Mouse (Mus musculus): ENCODE results near the gene Ptk7. TPM values are rescaled to one million over a fixed set of nuclear protein-coding genes. Genes with fewer than 3 reads are reported as not detected.

Gene Ptk7
- 32.5 and 35.3 TPM in 2 replicates for polyA plus RNA-seq (2015; fragmentation: Nextera tagmentation; extraction: Ambion mirVana)

GRCm38 (mm10) chr17:46628791-46629684 is at the start of gene Ptk7:
Gene Ptk7, minus strand, starts transcription at chr17:46629504.
- ATAC-seq, result peak; percentile 82
- peaks cover 39% of the 10 kb centered on the region for H3K4me1 ChIP-seq
- under 1% methylated on average over 64 of the region's 90 CpGs for WGBS

GRCm38 (mm10) chr17:46678911-46679310 is 49.6 kb upstream of the Ptk7 start:
- Histone ChIP-seq H3K36me3 (ENCODE audit: poor library complexity, severe bottlenecking) (peaks cover 55% of the 10 kb centered on the region), H3K4me2 (peak overlapping the region; percentile 77), H3K9ac (peak overlapping the region; percentile 72), H3K4me1 (peaks cover 42% of the 10 kb centered on the region), H3K4me3 (peak overlapping the region; percentile 82), H3K27me3 (no peaks in the 10 kb centered on the region), H3K27ac (no peak overlapping the region), H3K9me3 (replicated peaks) (no peaks in the 10 kb centered on the region)
- no peak for ATAC-seq
- WGBS, result 68% methylated on average over 9 of the region's 9 CpGs

More at GRCm38 (mm10) chr17:46628791-46629684, at the start of gene Ptk7:
- H3K9ac ChIP-seq, result peak within 1 kb of the TSS; percentile 98
- H3K4me2 ChIP-seq, result peak within 1 kb of the TSS; percentile 77
- H3K27me3 ChIP-seq, result no peaks in the 10 kb centered on the region
- no peaks in the 10 kb centered on the region for H3K9me3 ChIP-seq (replicated peaks)
- peaks cover 32% of the 10 kb centered on the region for H3K36me3 ChIP-seq (ENCODE audit: poor library complexity, severe bottlenecking)
- peak within 1 kb of the TSS; percentile 87 for H3K27ac ChIP-seq
- peak within 1 kb of the TSS; percentile 96 for H3K4me3 ChIP-seq

- WGBS, result 92% methylated on average over 8 of the region's 9 CpGs
These were observed 49.1 kb upstream of the Ptk7 start, which contains the start of gene Mea1 for GRCm38 (mm10) chr17:46678416-46678815. Gene Mea1, plus strand, starts transcription at chr17:46678793.

DNA sequence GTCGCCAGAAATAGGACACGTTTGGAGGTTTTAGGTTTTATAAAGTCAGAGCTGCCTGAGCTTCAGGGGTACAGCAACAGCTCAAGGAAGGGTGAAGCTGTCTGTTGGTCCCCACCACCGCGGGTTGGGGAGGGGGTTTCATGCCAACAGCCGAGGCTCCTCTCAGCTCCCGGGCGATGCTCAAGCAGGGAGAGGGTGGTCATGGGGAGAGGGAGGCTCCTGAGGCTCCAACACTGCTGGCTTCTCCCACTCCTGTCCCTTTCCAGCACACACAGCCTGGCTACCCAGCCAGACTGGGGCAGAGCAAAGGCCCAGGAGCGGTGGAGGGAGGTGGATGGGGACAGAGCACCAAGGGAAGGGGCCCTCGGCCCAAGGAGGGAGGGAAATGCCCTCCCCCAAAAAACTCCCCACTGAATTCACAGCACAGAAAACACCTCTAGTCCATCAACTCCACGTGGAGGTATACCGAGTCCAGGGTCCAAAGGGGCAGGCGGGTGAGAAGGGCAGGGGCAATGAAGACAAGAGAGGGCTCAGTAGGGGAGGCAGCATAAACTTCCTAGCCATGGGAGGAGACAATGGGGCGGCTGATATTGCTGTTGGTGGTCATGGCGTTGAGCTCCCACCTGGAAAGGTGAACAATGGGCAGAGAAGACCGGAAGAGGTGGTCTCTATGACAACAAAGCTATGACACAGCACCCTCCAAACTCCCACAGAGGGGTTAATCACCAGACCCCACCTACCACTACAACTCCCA is 45.4 kb upstream of the Ptk7 start:
- peaks cover 37% of the 10 kb centered on the region for H3K4me1 ChIP-seq
- peak overlapping the region; percentile 65 for H3K27ac ChIP-seq
- H3K4me2 ChIP-seq, result peak overlapping the region; percentile 73
- H3K4me3 ChIP-seq, result peak overlapping the region; percentile 81
- peak overlapping the region; percentile 77 for H3K9ac ChIP-seq
- H3K27me3 ChIP-seq, result no peaks in the 10 kb centered on the region
- no peaks in the 10 kb centered on the region for H3K9me3 ChIP-seq (replicated peaks)
- ATAC-seq, result peak; percentile 39
- peaks cover 57% of the 10 kb centered on the region for H3K36me3 ChIP-seq (ENCODE audit: poor library complexity, severe bottlenecking)
- 16% methylated on average over 15 of the region's 15 CpGs for WGBS

More at GRCm38 (mm10) chr17:46678416-46678815, 49.1 kb upstream of the Ptk7 start, which contains the start of gene Mea1:
- Histone ChIP-seq H3K4me1 (peaks cover 46% of the 10 kb centered on the region), H3K9me3 (replicated peaks) (no peaks in the 10 kb centered on the region), H3K9ac (peak within 1 kb of the TSS; percentile 72), H3K4me2 (peak within 1 kb of the TSS; percentile 77), H3K4me3 (peak within 1 kb of the TSS; percentile 82), H3K27me3 (no peaks in the 10 kb centered on the region), H3K27ac (no peak within 1 kb of the TSS; the same call in 1 of the 2 replicates), H3K36me3 (ENCODE audit: poor library complexity, severe bottlenecking) (peaks cover 50% of the 10 kb centered on the region)
- no peak for ATAC-seq

- Histone ChIP-seq H3K27me3 (no peaks in the 10 kb centered on the region), H3K36me3 (ENCODE audit: poor library complexity, severe bottlenecking) (peaks cover 64% of the 10 kb centered on the region), H3K27ac (peak within 1 kb of the TSS; percentile 65), H3K4me3 (peak within 1 kb of the TSS; percentile 81), H3K4me2 (peak within 1 kb of the TSS; percentile 73), H3K9ac (peak within 1 kb of the TSS; percentile 77), H3K4me1 (peaks cover 30% of the 10 kb centered on the region), H3K9me3 (replicated peaks) (no peaks in the 10 kb centered on the region)
- peak; percentile 94 for ATAC-seq
- under 1% methylated on average over 43 of the region's 43 CpGs for WGBS
These were observed 44.7 kb upstream of the Ptk7 start, which contains the start of gene Rrp36 for GRCm38 (mm10) chr17:46673850-46674529. Gene Rrp36, minus strand, starts transcription at chr17:46674352.

DNA sequence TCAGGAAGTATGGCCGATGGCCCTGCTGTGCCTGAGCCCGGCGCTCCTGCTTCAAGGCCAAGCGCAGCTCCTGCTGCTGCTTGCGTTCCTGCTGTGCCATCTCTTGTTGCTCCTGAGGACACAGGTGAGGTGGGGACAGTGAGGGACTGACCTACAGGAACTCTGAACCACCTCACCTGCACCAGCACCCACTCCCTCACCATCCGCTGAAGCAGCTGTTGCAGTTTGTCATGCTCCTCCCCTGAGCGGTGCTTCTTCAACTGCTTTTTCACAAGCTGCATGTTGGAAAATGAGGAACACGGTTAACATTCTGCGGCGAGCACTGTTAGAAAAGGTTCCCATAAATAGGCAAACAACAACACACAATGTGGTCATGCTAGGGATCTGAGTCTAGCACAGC is 40.6 kb upstream of the Ptk7 start:
- Histone ChIP-seq H3K4me1 (peaks cover 15% of the 10 kb centered on the region), H3K4me3 (no peak overlapping the region), H3K36me3 (ENCODE audit: poor library complexity, severe bottlenecking) (peaks cover 61% of the 10 kb centered on the region), H3K9ac (no peak overlapping the region), H3K27ac (no peak overlapping the region), H3K4me2 (no peak overlapping the region), H3K27me3 (no peaks in the 10 kb centered on the region), H3K9me3 (replicated peaks) (no peaks in the 10 kb centered on the region)
- 97% methylated on average over 10 of the region's 10 CpGs for WGBS
- ATAC-seq, result no peak

GRCm38 (mm10) chr17:46667712-46668111 is 38.4 kb upstream of the Ptk7 start:
- ATAC-seq, result no peak
- H3K36me3 ChIP-seq (ENCODE audit: poor library complexity, severe bottlenecking), result peaks cover 78% of the 10 kb centered on the region
- no peaks in the 10 kb centered on the region for H3K27me3 ChIP-seq

DNA sequence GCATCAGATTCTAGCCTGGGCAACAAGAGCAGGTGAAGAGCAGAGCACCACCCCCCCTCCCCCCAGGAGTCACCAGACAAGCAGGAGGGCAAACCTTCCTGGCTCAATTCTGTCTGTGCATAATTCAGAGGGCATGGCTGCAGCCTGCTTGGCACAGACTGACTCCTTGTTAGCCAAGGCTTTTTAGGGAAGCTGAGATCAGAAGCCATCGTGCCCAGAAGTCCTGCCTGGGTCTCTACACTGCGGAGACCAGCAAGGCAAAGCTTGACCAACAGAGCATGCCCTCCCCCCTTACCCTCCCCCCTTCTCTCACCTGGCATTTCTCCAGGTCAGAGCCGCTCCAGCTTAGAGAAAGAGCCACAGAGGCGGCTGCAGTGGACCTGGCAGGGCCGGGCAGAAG is 33.4 kb upstream of the Ptk7 start:
- H3K4me3 ChIP-seq, result no peak overlapping the region
- 85% methylated on average over 5 of the region's 5 CpGs for WGBS
- no peak for ATAC-seq
- no peaks in the 10 kb centered on the region for H3K4me1 ChIP-seq
- H3K36me3 ChIP-seq (ENCODE audit: poor library complexity, severe bottlenecking), result peaks cover 95% of the 10 kb centered on the region
- no peak overlapping the region for H3K27ac ChIP-seq
- H3K27me3 ChIP-seq, result no peaks in the 10 kb centered on the region
- H3K9ac ChIP-seq, result no peak overlapping the region
- no peak overlapping the region for H3K4me2 ChIP-seq
- H3K9me3 ChIP-seq (replicated peaks), result no peaks in the 10 kb centered on the region

More at GRCm38 (mm10) chr17:46667712-46668111, 38.4 kb upstream of the Ptk7 start:
- Histone ChIP-seq H3K9me3 (replicated peaks) (no peaks in the 10 kb centered on the region), H3K9ac (no peak overlapping the region), H3K4me1 (no peaks in the 10 kb centered on the region), H3K27ac (no peak overlapping the region), H3K4me3 (no peak overlapping the region), H3K4me2 (no peak overlapping the region)
- 96% methylated on average over 16 of the region's 16 CpGs for WGBS

DNA sequence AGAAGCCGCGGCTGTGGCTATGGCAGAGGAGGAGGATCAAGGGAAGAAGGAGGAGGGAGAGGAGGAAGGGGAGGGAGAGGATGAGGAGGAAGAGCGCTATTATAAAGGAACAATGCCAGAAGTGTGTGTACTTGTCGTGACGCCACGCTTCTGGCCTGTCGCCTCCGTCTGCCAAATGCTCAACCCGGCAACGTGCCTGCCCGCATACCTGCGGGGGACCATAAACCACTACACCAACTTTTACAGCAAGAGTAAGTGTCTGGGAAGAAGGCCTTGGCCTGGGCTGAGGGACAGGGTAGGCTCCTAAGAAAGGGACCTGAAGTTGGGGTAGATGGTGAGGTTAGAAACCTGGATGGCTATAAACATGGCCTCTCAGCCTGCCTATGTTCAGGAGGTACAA is 32.7 kb upstream of the Ptk7 start:
- WGBS, result 94% methylated on average over 12 of the region's 12 CpGs
- no peaks in the 10 kb centered on the region for H3K27me3 ChIP-seq
- no peak for ATAC-seq
- H3K9ac ChIP-seq, result no peak overlapping the region
- H3K4me3 ChIP-seq, result no peak overlapping the region
- no peak overlapping the region for H3K27ac ChIP-seq
- no peaks in the 10 kb centered on the region for H3K4me1 ChIP-seq
- no peak overlapping the region for H3K4me2 ChIP-seq
- peaks cover 97% of the 10 kb centered on the region for H3K36me3 ChIP-seq (ENCODE audit: poor library complexity, severe bottlenecking)
- H3K9me3 ChIP-seq (replicated peaks), result no peaks in the 10 kb centered on the region

DNA sequence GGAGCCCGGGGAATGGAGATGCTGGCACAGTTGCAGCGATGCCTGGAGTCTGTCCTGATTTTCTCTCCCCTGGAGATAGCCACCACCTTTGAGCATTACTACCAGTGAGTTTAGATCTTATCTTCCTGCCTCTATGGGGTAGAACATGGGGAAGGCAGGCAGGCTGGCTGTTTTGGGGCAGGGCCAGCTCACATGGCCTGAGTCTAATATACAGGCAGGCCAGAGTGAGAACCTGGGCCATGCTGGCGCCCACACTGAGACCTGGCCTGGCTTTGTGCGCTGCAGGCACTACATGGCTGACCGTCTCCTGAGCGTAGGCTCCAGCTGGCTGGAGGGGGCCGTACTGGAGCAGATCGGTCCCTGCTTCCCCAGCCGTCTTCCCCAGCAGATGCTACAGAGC is 32.0 kb upstream of the Ptk7 start:
- WGBS, result 98% methylated on average over 9 of the region's 9 CpGs
- peaks cover 97% of the 10 kb centered on the region for H3K36me3 ChIP-seq (ENCODE audit: poor library complexity, severe bottlenecking)

DNA sequence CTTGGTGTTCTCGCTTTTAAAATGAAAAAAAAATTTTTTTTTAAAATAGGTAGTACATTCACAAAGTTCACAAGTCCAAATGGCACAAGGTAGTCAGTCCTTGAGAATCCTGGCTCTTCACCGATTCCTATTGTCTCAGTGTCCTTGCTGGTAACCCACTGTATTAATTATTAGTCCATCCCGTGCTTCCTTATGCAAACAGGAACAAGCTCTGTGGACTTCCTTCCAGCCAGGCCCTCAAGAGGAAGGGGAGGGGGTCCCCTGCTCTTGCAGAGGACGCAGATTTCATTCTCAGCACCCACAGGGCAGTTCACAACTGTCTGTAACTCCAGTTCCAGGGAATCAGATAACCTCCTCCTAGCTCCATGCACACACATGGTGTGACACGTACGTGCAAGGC is 26.8 kb upstream of the Ptk7 start:
- Histone ChIP-seq H3K4me3 (no peak overlapping the region), H3K36me3 (ENCODE audit: poor library complexity, severe bottlenecking) (peaks cover 84% of the 10 kb centered on the region)
- WGBS, result 89% methylated on average over 6 of the region's 6 CpGs

More for the DNA sequence above, 32.0 kb upstream of the Ptk7 start:
- Histone ChIP-seq H3K27ac (no peak overlapping the region), H3K4me1 (no peaks in the 10 kb centered on the region), H3K4me3 (no peak overlapping the region), H3K9ac (no peak overlapping the region), H3K27me3 (no peaks in the 10 kb centered on the region), H3K9me3 (replicated peaks) (no peaks in the 10 kb centered on the region), H3K4me2 (no peak overlapping the region)
- ATAC-seq, result no peak

More for the DNA sequence above, 26.8 kb upstream of the Ptk7 start:
- ATAC-seq, result no peak
- no peak overlapping the region for H3K9ac ChIP-seq
- no peaks in the 10 kb centered on the region for H3K27me3 ChIP-seq
- H3K4me1 ChIP-seq, result peaks cover 25% of the 10 kb centered on the region
- H3K27ac ChIP-seq, result no peak overlapping the region
- no peak overlapping the region for H3K4me2 ChIP-seq
- no peaks in the 10 kb centered on the region for H3K9me3 ChIP-seq (replicated peaks)
